Mouse (Mus musculus) frontal cortex, adult 2 months (tissue): ENCODE results near the gene Ngdn. TPM values are rescaled to one million over a fixed set of nuclear protein-coding genes. Genes with fewer than 3 reads are reported as not detected.
"Not testable (repeated sequence)": the region's sequence is repeated elsewhere in the genome, so short reads cannot be mapped to it uniquely, and the experiment has no call there.

Experiments
- DNase-seq, 2 experiments: peaks; one replicate each; pipeline ENCODE4 v3.0.0; 2022; ENCODE audit warnings: low spot score in 1 of 2; ENCODE audit errors: extremely low spot score in 1 of 2
- polyA plus RNA-seq: library from polyadenylated mRNA; depleted of rRNA; stranded (reverse); fragments of >200 nt; gene quantifications from 2 replicates; pipeline ENCODE4 v1.2.3, GENCODE M21; 2012

The Ngdn gene
- polyA plus RNA-seq, 1 experiment = 36.5 TPM

DNA sequence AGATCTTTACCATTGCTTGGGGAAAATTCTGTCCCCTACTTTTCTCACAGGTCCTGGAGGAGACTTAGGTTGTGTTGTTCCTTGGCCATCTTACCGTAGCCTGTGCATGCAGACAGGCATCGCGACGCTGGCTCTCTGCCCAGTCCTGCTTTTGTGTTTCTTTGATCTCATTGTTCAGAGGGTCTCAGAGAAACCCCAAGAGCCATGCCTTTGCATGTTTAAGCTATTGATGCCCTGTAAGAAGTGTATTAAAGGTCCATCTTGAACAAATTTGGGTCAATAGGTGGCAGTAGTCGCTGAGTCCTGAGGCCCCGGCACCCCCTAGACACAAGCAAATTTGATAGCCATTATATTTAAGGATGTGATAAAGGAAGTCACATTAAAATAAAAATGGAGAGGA lies 12.4 kb downstream of the Ngdn start:
- DNase-seq = no peak

DNA sequence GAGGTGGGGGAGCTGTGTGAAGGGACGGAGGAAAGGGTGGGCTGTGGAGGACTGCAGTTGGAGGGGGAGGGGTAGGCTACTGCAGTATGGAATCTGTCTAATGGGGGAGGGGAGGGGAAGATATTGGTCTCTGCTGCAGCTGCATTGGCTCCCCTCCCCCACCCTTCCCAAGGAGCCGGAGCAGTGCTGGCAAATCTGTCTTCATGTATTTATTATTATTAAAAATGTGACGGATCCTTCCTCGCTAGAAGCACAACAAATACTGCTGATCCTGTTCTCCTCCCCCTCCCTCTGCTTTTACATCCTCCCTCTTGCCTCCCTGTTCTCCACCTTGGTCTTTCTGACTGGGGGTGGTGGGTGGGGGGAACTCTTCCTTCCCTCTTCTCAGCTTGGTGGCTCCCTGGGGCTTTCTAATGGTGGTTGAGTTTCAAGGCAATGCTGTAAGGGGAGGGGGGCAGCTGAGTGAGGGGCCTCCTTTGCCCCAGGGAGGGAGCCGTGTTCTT lies 13.1 kb downstream of the Ngdn start:
- no peak for DNase-seq

DNA sequence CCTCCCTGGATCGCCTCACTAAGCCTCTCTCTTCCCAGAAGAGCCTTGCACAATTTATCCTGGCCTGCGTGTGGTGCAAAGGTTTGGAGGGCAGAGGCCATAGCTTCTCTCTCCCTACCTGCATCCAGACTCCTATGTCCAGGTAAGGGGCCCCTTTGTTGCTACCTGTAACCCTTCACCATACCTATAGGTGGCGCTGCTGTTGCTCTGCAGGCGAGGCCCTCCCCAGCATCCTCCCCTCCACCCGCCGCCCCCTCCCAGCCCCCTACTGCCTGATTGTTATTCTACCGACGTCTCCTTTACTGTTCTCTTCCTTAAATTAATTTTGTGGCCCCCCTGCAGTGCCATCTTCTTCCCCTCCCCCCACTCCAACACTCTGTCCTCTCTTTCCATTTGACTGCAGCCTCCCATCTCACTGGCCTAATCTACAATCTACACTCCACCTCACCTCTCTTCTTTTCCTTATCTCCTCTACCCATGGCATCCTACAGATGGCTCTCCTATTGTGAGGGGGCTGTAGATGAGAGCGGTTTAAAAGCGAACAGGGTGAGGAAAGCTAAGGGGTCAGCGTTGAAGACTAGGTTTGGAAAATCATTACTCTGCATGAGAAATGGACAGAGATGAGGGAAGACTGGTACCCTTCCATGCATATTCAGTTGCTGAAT lies 13.9 kb downstream of the Ngdn start:
- DNase-seq = peak in 1 of 2 experiments; percentile 53

DNA sequence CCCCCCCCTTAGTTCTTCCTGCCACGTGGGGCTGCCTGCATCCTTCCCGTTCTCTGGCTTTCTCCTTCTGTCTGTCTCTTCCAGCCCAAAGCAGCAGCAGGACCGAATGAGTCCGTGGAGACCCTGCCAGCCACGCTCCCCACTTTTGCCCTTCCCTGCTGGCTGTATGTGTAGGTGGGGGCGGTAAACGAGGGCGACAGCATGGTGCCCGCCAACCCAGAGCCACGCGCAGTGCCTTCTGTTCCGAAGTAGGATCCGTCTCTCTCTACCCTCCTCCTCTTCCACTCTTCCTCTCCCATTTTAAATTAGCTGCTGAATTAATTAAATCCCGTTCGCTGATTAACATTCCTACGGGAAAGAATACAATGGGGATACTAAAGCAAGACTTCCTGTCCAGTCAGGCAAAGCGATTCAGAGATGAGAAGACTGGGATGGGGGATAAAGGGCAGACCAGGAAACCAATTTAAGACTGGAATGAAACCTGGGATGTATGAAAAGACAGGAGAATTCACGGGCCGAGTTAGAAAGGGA lies 17.5 kb downstream of the Ngdn start:
- no peak for DNase-seq

DNA sequence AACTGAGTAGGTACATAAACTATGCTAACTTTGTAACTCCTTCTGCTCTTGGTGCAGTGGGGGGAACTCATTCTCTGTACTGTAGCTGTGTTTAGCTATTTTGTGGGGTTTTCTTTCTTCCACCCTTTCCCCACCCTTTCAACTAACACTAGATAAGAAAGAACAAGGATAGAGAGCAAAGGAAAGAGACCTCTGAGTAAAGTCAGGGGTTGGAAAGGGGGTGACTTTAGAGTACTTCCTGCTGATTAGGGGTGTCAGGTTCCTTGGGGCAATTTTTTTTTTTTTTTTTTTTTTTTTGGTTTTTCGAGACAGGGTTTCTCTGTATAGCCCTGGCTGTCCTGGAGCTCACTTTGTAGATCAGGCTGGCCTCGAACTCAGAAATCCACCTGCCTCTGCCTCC lies 28.4 kb downstream of the Ngdn start:
- DNase-seq = not testable (repeated sequence)

DNA sequence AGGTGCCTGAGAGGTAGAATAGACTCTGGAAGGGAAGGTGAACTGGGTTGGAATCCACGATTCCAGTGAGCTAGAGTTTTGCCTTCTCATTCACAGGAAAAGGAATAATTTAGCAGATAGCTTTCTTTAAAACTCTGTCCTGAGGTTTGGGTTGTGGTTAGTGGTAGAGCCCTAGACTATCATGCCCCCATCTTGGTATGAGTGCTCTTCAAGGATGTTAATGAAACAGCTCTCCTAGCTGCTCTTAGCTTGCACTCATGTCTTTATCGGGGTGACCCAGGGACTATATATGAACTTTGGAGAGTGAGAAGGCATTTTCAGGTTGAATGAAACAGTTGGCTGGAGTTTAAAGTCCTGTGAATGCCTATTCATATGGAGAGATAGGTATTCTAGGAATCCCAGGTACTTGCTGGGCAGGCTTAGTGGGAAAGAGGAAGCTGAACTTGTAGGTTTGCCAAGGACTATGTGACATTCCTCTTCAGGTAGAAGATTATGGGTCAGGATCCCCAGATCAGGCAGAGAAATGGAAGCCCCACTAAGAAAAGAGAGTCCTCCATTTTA lies 32.8 kb downstream of the Ngdn start:
- no peak for DNase-seq

DNA sequence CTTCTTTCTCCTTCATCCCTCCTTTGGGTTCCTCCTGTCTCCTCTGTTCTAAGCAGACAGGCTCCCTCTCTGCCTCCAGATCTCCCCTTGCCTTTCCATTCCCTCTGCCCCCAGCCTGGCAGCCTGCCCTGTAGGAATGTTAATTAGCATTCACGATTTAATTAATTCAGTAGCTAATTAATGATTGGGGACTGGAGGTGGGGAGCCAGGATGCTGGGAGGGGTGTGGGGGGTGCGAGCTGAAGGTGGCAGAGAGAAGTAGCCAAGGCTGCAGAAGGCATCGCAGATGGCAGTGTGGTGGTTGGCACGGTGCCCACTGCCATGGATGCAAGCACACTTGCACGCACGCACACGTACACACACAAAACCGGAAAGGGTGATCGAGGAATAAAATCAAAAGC lies 37.2 kb downstream of the Ngdn start:
- peak in 1 of 2 experiments; percentile 85 for DNase-seq

DNA sequence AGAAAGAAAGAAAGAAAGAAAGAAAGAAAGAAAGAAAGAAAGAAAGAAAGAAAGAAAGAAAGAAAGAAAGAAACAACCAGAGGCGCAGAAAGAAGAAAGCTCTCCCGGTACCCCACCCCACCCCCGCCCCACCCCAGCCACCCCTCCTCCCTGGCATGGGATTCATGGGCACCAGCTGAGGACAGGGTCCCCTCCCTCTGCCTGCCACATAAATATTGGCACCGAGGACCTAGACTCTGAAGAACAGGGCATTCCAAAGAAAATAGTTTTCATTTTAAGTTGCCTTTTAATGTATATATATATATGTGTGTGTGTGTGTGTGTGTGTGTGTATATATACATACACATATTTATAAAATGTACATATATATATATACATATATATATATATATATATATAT lies 37.8 kb downstream of the Ngdn start:
- DNase-seq = no peak

DNA sequence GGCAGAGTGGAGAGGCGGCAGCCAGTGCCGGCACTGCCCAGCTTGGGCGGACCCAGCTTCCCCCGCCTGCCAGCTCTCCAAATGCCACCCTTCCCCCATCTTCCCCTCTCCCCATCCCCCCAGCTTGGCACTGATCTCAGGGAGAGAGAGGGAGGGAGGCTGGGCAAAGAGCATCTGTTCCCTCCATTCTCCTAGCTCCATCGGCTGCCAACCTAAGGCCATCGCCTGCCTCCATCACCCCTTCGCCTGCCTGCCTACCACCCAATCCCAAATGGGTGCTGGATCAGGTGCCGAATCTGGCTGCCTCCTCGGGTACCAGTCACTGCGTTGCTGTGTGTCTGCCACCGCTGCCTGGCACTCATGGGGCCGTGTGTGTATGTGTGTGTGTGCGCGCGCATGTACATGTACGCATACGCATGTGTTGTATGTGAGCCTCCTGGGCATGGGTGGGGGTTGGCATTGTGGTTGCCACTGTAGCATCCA lies 38.5 kb downstream of the Ngdn start:
- DNase-seq = peak; percentile 77 to 87

DNA sequence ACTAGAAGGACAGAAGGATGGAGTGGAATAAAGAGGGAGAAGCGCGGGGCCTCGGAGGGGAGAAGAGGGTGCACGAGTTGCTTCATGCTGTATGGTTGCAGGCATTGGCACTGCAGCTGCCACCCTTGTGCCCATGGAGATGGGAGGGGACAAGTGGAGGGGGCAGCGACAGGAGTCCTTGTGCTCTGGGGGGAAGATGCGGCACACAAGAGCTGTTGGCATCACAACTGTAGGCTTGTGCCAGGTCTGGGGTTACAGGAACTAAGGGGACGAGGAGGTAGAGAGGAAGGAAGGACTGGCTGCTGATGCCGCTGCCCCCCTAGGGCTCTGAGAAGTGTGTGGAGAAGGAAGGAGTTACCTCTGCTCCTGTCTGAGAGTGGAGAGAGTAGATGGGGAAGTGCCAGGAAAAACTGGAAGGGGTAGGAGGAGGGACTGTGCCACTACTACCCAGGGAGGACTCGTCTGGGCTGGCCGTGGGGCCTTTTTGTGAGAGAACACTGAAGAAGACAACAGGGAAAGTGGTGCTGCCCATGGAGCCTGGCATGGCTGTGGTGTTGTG lies 39.0 kb downstream of the Ngdn start:
- DNase-seq = no peak

DNA sequence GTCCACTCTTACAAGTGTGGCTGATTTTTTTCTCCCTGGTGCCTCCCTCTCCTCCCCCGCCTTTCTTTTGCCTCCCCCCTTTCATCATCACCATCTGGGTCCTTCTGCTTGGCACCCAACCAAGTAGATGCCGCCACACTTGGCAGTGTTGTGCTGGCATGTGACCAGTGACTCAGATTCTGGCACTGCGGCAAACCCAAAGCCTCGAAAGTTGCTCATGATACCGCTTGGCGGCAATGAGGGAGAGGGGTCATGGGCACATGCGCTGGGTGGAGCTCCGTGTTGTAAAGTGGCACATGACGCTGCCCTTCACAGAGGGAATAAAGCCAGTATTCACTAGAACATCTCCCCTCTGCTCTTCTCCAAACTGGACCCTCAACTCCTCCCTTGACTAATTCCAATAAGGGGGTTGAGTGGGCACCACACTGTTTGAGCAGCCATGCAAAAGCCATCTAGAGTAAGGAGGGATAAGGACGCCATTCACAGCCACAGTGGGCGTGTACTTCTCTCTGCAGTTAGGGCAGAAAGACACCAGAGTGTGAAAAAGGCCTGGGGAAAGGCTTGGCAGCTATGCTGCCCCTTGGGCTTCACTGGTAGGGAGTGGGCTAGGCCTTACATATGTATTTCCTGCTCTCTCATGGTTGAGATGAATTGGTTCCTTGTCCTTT lies 40.0 kb downstream of the Ngdn start:
- DNase-seq = peak; percentile 77 to 95

DNA sequence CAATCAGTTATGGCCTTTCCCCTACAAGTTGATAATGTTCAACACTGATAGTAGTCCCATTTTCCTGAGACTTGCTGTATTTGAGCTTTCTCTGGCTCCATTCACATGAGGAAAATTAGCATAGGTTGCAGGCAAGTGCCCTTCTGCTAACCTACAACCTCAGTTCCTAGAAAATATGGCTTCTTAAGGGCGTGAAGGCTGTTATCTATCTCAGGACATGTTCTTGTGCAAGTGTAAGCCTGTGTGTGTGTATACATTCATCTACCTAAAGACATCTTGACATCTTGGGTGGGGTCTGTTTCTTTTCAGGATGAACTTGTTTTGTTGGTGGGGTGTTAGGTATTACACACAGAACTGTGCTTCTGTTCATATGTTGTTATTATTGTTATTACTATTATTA lies 43.8 kb downstream of the Ngdn start:
- DNase-seq = no peak

DNA sequence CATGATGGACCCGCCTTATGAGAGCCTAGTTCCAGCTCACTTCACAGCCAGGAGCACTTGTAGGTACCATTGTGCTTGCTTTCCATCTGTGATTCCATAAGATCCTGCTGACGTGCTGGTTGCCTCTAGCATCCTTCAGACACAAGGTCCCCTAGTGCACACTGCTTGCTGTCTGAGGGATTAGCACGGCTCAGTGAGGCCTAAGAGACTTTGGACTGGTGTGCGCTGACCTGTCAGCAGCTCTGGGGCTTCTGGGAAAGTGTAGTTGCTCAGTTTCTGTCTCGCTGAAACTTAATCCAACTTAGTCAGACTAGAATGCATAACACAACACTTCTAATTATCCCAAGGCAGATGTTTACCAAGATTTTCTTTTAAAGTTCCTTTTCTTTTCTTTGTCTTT lies 44.7 kb downstream of the Ngdn start:
- no peak for DNase-seq

DNA sequence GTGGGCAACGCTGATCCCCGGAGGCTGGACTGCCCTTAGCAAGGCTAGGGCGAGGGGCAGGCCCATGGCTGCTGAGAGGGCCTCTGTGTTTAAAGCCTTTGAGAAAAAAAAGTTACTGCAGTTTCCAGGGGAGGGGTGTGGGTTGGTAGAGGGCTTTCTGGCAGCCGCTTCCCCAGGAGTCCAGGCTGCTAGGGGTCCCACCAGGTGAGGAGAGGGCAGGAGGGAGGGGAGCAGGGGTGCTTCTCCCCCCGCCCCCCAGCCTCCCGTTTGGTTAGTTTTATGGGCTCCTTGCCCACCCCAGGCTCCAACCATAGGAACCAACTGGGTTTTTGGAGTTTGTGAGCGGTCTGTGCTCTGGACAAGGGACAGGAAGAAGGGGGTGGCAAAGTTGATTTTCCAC lies 46.6 kb downstream of the Ngdn start:
- no peak for DNase-seq

DNA sequence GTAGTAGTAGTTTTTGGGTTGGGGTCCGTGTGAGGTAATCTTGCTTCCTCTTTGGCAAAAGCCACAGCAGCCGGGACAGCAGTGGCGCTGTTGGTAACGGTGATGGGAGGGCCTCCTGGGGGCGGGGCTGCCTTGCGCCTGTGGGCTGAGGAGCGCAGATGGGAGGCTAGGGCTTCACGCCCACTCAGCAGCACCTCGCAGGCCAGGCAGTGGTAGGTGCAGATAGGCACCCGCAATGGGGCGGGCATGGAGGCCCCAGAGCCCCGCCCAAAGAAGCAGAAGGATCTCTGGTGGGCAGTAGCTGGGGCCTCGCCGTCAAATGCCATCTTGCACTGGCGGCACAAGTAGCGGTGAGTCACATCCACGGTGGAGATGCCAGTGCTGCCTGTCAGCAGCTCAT lies 47.4 kb downstream of the Ngdn start:
- DNase-seq = peak; percentile 56 to 73

DNA sequence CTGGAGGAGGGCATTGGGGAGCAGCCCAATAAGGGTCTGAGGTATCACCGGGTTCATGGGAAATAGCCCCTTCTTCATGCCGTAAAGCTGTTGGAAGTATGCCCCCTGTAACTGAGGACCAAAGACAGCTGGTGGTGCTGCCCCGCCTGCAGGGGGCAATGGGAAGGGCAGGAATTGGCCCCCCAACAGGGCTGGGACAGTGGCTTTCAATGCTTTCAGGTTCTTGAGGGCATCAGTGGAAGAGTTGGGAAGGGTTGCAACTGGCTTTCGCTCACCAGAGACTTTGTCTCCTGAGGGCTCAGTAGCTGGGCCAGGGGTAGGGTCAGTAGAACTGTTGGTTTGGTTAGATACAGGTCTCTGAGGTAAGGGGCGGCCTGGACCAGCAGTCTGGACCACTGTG lies 47.9 kb downstream of the Ngdn start:
- DNase-seq = no peak

DNA sequence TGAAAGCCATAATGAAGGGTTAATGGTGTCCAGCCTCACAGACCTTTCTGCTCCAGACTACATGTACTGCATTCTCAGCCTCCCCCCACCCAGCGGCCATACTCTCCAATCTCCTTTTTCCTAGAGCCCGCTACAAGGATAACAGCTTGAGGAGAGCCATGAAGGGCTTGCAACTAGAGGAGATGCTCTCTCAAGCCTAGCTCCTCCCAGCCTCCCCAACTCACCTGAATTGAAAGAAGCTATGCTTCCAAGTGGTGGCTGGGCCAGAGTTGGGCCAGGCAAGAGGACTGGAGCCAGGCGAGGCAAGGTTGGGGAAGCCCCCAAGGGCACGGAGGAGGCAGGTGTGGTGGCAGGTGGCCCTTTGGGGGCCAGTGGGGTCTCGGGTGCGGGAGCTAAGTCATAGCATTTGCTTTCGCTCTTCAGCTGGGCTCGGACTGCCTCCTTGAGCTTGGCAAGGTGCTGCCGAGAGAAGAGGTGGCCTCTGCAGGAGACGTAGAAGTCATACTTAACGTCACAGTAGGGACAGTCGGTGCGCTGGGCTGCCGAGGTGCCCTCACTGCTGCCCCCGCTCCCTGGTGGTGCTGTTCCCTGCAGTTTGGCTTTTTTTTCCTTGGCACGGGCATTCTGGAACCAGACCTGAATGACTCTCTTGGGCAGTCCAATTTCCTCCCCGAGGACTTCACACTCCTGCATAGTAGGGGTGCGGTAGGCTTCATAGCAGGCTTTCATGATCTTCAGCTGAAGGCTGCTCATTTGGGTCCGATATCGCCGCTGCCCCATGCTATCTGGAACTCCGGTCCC lies 48.5 kb downstream of the Ngdn start:
- peak in 1 of 2 experiments; percentile 9 for DNase-seq

DNA sequence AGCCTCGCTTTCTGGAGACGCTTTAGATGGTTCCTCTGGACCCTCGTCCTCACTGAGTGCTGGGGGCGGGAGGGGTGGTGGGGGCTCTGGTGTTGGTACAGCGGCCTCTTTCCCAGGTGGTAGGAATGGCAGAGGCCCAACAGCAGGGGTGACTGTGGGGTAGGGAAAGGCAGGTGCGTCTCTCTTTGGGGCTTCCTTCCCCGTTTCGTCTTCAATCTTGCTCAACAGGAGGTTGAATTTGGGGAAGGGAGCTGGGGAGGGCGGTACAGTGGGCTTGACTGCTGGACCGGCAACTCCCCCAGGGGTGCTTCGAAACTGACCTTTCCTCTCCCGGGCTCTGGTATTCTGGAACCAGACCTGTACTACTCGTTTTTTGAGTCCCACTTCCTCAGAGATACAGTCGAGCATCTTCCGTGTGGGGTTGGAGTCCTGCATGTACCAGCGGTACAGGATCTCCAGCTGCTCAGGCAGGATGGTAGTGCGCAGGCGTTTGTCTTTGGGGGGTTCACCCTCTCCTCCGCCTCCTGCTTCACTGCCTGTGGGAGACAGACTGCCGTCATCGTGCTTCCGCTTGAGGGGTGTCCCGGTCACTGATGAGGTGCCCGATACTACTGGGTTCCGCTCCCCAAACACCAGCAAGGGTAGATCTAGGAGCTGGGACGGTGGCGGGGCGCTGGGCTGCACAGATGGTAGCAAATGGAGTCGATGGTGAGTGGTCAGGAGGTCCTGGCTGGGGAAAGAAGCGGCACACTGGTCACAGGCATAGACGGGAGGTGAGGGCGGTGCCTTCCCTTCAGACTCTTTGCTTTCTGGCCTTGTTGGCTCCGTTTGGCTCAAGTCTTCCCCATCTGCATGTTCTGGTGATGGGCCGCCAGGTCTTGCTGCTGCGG lies 49.5 kb downstream of the Ngdn start:
- peak in 1 of 2 experiments; percentile 12 for DNase-seq

DNA sequence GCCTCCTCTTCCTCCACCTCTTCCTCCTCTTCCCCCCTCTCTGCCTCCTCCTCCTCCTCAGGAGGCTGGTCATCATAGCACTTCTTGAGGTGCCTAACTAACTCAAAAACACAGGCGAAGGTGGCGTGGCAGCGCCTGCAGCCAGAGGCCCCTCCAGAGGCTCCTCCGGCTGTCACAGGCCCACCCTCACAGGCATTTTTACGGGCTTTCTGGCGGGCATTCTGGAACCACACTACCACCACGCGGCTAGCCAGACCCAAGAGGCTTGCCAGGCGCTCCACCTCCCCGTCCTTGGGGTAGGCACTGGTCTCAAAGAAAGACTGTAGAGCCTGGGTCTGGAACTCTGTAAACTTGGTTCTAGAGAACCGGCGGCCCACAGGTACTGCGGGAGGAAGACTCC lies 50.1 kb downstream of the Ngdn start:
- DNase-seq = peak in 1 of 2 experiments; percentile 2
